Mouse (Mus musculus): ENCODE results near the gene BC005624.

The BC005624 gene

DNA sequence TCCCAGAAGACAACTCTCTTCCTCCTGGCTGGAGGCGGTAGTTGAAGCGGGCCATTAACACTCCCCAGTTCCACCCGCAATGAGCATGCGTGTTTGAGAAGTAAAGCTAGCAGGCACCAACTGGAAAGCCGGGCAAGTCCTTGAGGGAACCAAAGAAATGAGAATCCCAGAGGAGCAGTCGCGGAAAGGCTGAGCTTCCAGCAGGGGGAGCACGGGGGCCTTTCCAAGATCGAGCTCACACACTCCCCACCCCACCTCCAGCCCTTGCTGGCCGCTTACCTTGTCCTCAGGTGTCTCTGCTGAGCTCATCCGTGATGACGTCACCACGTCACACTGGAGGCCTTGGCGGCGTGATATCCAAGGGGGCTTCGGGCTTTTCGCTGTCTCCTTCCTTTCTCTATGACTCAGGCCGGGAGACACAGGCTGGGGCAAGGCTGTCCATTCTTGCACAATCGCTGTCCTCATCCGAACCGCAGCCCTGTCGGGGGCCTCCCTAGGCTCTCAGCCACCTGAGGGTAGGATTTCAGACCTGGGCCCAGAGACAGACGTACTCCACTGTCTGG lies 52.4 kb downstream of the BC005624 start, which contains the start of gene Ptges:
Ptges (minus strand) TSS at position 381 of the 563 bp plus-strand sequence.
- in situ Hi-C loops (cut with MboI; ENCODE audit: low sequenced_read_pairs): loop anchor here (5.0 kb wide), 1 partner anchor 37 kb away; no protein-coding TSS in a partner anchor

GRCm38 (mm10) chr2:30928893-30929482 lies 53.0 kb downstream of the BC005624 start:
- in situ Hi-C loops (cut with MboI; ENCODE audit: low sequenced_read_pairs): no loop called here

- in situ Hi-C loops (cut with MboI; ENCODE audit: low sequenced_read_pairs): no loop called here
Observed at GRCm38 (mm10) chr2:30927844-30928628, 54.0 kb downstream of the BC005624 start.

DNA sequence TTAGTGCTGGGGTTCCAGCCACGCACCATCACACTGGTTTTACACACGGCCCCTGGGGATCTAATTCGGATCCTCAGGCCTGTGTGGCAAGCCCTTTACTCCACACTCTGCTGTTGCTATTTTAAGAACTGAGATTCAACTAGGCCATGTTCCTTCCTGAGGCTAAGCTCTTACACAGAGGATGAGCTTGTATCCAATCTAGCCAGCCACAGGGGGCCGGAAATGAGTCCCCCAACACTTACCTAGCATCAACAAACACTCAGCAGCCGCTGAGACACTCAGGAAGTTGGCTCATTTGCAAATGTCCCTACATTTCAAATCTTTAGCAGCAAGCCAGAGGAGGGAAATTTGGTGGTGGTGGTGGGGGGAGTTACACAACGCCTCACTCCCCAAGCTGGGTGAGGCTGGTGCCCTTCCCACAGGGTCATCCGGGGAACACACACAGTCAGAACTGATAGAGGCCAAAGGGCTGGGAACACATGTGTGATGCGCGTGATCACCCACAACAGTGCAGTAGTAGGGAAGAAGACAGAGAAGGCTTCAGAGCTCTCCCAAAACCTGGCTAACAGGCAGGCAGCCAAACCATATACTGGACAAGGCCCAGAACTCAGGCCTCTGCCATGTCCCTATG lies 54.7 kb downstream of the BC005624 start:
- in situ Hi-C loops (cut with MboI; ENCODE audit: low sequenced_read_pairs): no loop called here

DNA sequence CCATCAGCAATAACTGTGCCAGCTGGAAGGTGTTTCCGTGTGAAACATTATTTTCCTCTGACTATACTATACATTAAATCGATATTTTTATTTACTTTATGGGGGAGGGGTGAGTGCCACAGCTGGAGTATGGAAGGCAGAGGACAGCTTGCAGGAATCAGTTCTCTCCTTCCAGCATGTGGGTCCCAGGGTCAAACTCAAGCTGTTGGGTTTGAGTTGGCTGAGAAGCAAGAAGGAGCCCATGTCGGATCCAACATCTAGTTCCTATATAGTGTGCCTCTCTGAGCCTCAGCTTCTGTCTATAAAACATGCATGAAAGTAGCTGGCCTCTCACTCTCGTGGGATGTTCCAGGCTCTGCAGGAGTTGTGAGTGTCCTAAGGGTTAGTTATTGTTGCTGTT lies 55.6 kb downstream of the BC005624 start:
- in situ Hi-C loops (cut with MboI; ENCODE audit: low sequenced_read_pairs): no loop called here

GRCm38 (mm10) chr2:30925181-30925580 lies 56.8 kb downstream of the BC005624 start:
- in situ Hi-C loops (cut with MboI; ENCODE audit: low sequenced_read_pairs): no loop called here

- in situ Hi-C loops (cut with MboI; ENCODE audit: low sequenced_read_pairs): no loop called here
Observed at GRCm38 (mm10) chr2:30923099-30923498, 58.9 kb downstream of the BC005624 start.

All from CH12F3 (cell line).